Mouse (Mus musculus): ENCODE measurements around the gene Odf2l. TPM values are rescaled to one million over a fixed set of nuclear protein-coding genes. Genes with fewer than 3 reads are reported as not detected.

The Odf2l gene
- total RNA-seq, 2 experiments from 2014 or later: 29.7 to 35.5 TPM

Other genes with a start within 250 kb of the Odf2l start
- not detected for gene Clca4b, start 186.1 kb upstream of the Odf2l start, total RNA-seq (2021)
- not detected for gene Clca4a, start 143.5 kb upstream of the Odf2l start, total RNA-seq (2021)
- not detected for gene Clca1, start 85.8 kb upstream of the Odf2l start, total RNA-seq (2021)
- gene Clca2, start 19.1 kb upstream of the Odf2l start, total RNA-seq (2021): under 1 TPM in 1 of 2 experiments, not detected in 1; 0.08 TPM
- 1 to 10 TPM; 1.1 to 1.9 TPM for gene Col24a1, start 173.9 kb downstream of the Odf2l start, total RNA-seq (2021)

Data from adrenal gland, postnatal 4 days (tissue).